Mouse (Mus musculus): Measurements from ENCODE around the gene Gm4787. TPM values are rescaled to one million over a fixed set of nuclear protein-coding genes. Genes with fewer than 3 reads are reported as not detected.

Gm4787 gene
- polyA plus RNA-seq (2014; fragmentation: Illumina TruSeq; extraction: RNeasy Lipid Tissue Mini Kit (QIAGEN cat#74804); ENCODE audit: low read depth, low replicate concordance) = 4.5 TPM

GRCm38 (mm10) chr12:81379364-81379763 lies at the start of gene Gm4787:
Gene Gm4787 (minus strand): TSS chr12:81379464.

GRCm38 (mm10) chr12:81421846-81422245 lies 42.6 kb upstream of the Gm4787 start, which contains the start of gene Adam4:
Gene Adam4 (minus strand): TSS chr12:81421946.

GRCm38 (mm10) chr12:81332875-81333421 lies 46.3 kb downstream of the Gm4787 start, which contains the start of gene Slc8a3:
Gene Slc8a3 (minus strand): TSS chr12:81333180.

Other genes with a start within 250 kb of the Gm4787 start
- 0.95 TPM for gene Slc8a3, start 46.3 kb downstream of the Gm4787 start, polyA plus RNA-seq (2014; fragmentation: Illumina TruSeq; extraction: RNeasy Lipid Tissue Mini Kit (QIAGEN cat#74804); ENCODE audit: low read depth, low replicate concordance)
- gene Adam4, start 42.5 kb upstream of the Gm4787 start, polyA plus RNA-seq (2014; fragmentation: Illumina TruSeq; extraction: RNeasy Lipid Tissue Mini Kit (QIAGEN cat#74804); ENCODE audit: low read depth, low replicate concordance) = 3.7 TPM
- gene Cox16, start 105.7 kb upstream of the Gm4787 start, polyA plus RNA-seq (2014; fragmentation: Illumina TruSeq; extraction: RNeasy Lipid Tissue Mini Kit (QIAGEN cat#74804); ENCODE audit: low read depth, low replicate concordance) = 258 TPM
- gene Gm20498, start 153.4 kb upstream of the Gm4787 start, polyA plus RNA-seq (2014; fragmentation: Illumina TruSeq; extraction: RNeasy Lipid Tissue Mini Kit (QIAGEN cat#74804); ENCODE audit: low read depth, low replicate concordance) = 10.2 TPM
- 232 TPM for gene Synj2bp, start 153.4 kb upstream of the Gm4787 start, polyA plus RNA-seq (2014; fragmentation: Illumina TruSeq; extraction: RNeasy Lipid Tissue Mini Kit (QIAGEN cat#74804); ENCODE audit: low read depth, low replicate concordance)
- not detected for gene Adam21, start 189.0 kb upstream of the Gm4787 start, polyA plus RNA-seq (2014; fragmentation: Illumina TruSeq; extraction: RNeasy Lipid Tissue Mini Kit (QIAGEN cat#74804); ENCODE audit: low read depth, low replicate concordance)
- 83.3 TPM for gene Med6, start 215.5 kb upstream of the Gm4787 start, polyA plus RNA-seq (2014; fragmentation: Illumina TruSeq; extraction: RNeasy Lipid Tissue Mini Kit (QIAGEN cat#74804); ENCODE audit: low read depth, low replicate concordance)